Mouse (Mus musculus): Measurements from ENCODE around the gene Smpd4.
A peak's percentile ranks its signal among the peaks of the same experiment; 100 is the strongest.

DNA sequence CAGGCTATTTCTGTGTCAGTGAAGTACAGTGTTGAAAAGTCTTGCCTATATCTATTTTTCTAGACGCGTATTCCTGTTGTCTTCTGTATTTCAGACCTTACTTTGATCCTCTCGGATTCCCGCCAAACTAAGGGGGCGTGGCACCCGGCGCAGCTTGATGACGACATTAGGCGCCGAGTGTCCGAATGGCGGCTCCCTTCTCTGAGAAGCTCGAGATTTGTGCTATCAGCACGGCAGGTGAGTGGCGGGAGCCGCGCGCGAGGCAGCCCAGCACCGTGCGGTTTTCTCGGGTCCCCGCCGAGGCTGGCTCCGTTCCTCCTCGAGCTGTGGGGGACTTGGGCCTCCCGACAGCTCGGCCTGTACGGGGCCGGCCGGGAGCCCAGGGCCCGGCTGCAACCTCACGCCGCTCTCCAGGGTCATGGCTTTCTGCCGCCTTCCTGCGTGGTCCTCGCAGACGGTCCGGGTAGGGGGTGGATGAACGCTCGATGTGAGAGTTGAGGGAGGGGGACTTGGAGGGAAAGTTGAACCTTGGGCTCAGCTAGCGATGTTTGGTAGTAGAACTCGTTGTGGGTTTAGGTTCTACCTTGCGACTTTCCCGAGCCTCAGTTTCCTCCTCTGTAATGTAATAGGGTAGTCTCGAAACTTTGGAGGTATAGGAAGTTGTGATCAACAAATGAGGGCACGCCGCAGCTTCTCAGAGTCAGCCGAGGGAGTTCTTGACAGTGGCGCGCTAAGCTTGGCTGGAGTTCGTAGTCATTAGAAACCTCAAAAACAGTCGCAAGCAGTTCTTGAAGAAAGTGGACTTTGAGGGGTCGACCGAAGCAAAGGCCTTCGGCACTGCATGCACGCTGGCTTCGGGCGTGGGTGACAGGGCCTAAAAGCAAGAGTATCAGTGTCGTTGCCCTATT is at the start of gene Smpd4:
- 0 out of 2 replicates have a peak, but pooled peaks have one; percentile 17 for TF ChIP-seq POLR2A (IDR thresholded peaks at IDR 0.05; ENCODE audit: borderline replicate concordance, extremely low read depth, low read depth, low read length)
- TF ChIP-seq CTCF (IDR thresholded peaks at IDR 0.05; ENCODE audit: insufficient read depth, low read length): no peak
